ENCODE assay signal across 12 mouse cellular contexts in genomic region chr1:78437150-78437549, GRCm38 (mm10).
"Had no signal": no experiment of that assay in that cellular context is flagged by ENCODE, and none has a peak within 500 bp of the region (broad histone marks: within the 10 kb centered on the region; RNA-seq: fewer than 3 reads in every experiment).

No protein-coding gene starts in this region.

- ATAC-seq: liver, embryonic 12.5 days; midbrain, embryonic 16.5 days had no signal

- H3K4me3 ChIP-seq: layer of hippocampus, adult 2 months; limb, embryonic 13.5 days; liver, embryonic 12.5 days; lung, embryonic 15.5 days; midbrain, embryonic 12.5 days; neural tube, embryonic 13.5 days had no signal

- H3K27me3 ChIP-seq: limb, embryonic 13.5 days; liver, embryonic 12.5 days; lung, embryonic 15.5 days; midbrain, embryonic 12.5 days; neural tube, embryonic 13.5 days had no signal

- H3K9ac ChIP-seq: limb, embryonic 13.5 days; liver, embryonic 12.5 days; lung, embryonic 15.5 days; midbrain, embryonic 12.5 days; neural tube, embryonic 13.5 days had no signal

- DNase-seq: kidney, postnatal 4 days; left cerebral cortex, postnatal 4 days; right cerebral cortex, postnatal 14 days; thymus, postnatal 4 days had no signal

- H3K4me1 ChIP-seq: liver, embryonic 12.5 days; lung, embryonic 15.5 days; midbrain, embryonic 12.5 days; neural tube, embryonic 13.5 days had no signal

- H3K27ac ChIP-seq: layer of hippocampus, adult 2 months; limb, embryonic 13.5 days; liver, embryonic 12.5 days; lung, embryonic 15.5 days; midbrain, embryonic 12.5 days; neural tube, embryonic 13.5 days; stomach, postnatal 0 days had no signal

- H3K9me3 ChIP-seq: limb, embryonic 13.5 days; liver, embryonic 12.5 days; lung, embryonic 15.5 days; midbrain, embryonic 12.5 days; neural tube, embryonic 13.5 days had no signal

- H3K4me2 ChIP-seq: limb, embryonic 13.5 days; liver, embryonic 12.5 days; lung, embryonic 15.5 days; midbrain, embryonic 12.5 days; neural tube, embryonic 13.5 days had no signal
